Comparison of ENCODE assay signal across 27 mouse cellular contexts in genomic region chr3:150427965-150428364, GRCm38 (mm10).
"Had no signal": no experiment of that assay in that cellular context is flagged by ENCODE, and none has a peak within 500 bp of the region (broad histone marks: within the 10 kb centered on the region; RNA-seq: fewer than 3 reads in every experiment).

No protein-coding gene starts in this region.

- DNase-seq: cerebellum, adult 9-10 months; cerebellum, adult 9-11 months; cerebellum, postnatal 10 days; cerebellum, postnatal 14 days; cerebellum, postnatal 25 days; cerebellum, postnatal 36 days; embryo, embryonic 11 days; forebrain, postnatal 0 days; gastrocnemius, adult 2 months; gastrocnemius, postnatal 10 days; gastrocnemius, postnatal 14 days; gastrocnemius, postnatal 25 days; gastrocnemius, postnatal 36 days; heart, adult 11 months; heart, adult 18-20 months; heart, adult 2 months had no signal

- H3K27ac ChIP-seq: embryonic facial prominence, embryonic 10.5 days; embryonic facial prominence, embryonic 12.5 days; embryonic facial prominence, embryonic 13.5 days; embryonic facial prominence, embryonic 15.5 days; forebrain, embryonic 10.5 days; forebrain, embryonic 12.5 days; forebrain, embryonic 13.5 days; forebrain, embryonic 15.5 days; gastrocnemius, adult 2 months; heart, adult 2 months had no signal

- H3K9ac ChIP-seq: embryonic facial prominence, embryonic 12.5 days; embryonic facial prominence, embryonic 13.5 days; embryonic facial prominence, embryonic 15.5 days; forebrain, embryonic 12.5 days; forebrain, embryonic 13.5 days; forebrain, embryonic 15.5 days; forebrain, postnatal 0 days had no signal

- H3K4me1 ChIP-seq: embryonic facial prominence, embryonic 10.5 days; embryonic facial prominence, embryonic 12.5 days; embryonic facial prominence, embryonic 13.5 days; embryonic facial prominence, embryonic 15.5 days; forebrain, embryonic 10.5 days; forebrain, embryonic 12.5 days; forebrain, embryonic 13.5 days; forebrain, embryonic 15.5 days had no signal

- H3K9me3 ChIP-seq: embryonic facial prominence, embryonic 10.5 days; embryonic facial prominence, embryonic 12.5 days; embryonic facial prominence, embryonic 13.5 days; embryonic facial prominence, embryonic 15.5 days; forebrain, embryonic 10.5 days; forebrain, embryonic 12.5 days; forebrain, embryonic 13.5 days; forebrain, embryonic 15.5 days had no signal

- ATAC-seq: forebrain, embryonic 13.5 days; forebrain, embryonic 14.5 days; forebrain, embryonic 15.5 days; forebrain, embryonic 16.5 days; forebrain, postnatal 0 days had no signal

- H3K4me2 ChIP-seq: embryonic facial prominence, embryonic 12.5 days; embryonic facial prominence, embryonic 13.5 days; embryonic facial prominence, embryonic 15.5 days; forebrain, embryonic 12.5 days; forebrain, embryonic 13.5 days; forebrain, embryonic 15.5 days had no signal

- H3K36me3 ChIP-seq: embryonic facial prominence, embryonic 10.5 days; embryonic facial prominence, embryonic 12.5 days; embryonic facial prominence, embryonic 13.5 days; embryonic facial prominence, embryonic 15.5 days; forebrain, embryonic 10.5 days; forebrain, embryonic 12.5 days; forebrain, embryonic 15.5 days had no signal

- H3K4me3 ChIP-seq: embryonic facial prominence, embryonic 10.5 days; embryonic facial prominence, embryonic 12.5 days; embryonic facial prominence, embryonic 13.5 days; embryonic facial prominence, embryonic 15.5 days; erythroblast, embryonic 14.5 days; forebrain, embryonic 10.5 days; forebrain, embryonic 12.5 days; forebrain, embryonic 13.5 days; forebrain, embryonic 15.5 days; gastrocnemius, adult 2 months; heart, adult 2 months had no signal

- H3K27me3 ChIP-seq: embryonic facial prominence, embryonic 12.5 days; embryonic facial prominence, embryonic 13.5 days; embryonic facial prominence, embryonic 15.5 days; forebrain, embryonic 12.5 days; forebrain, embryonic 13.5 days; forebrain, embryonic 15.5 days had no signal
